Comparison of ENCODE assay signal across 8 mouse cellular contexts in genomic region chr1:77496468-77497181, GRCm38 (mm10). TPM values are rescaled to one million over a fixed set of nuclear protein-coding genes. Genes with fewer than 3 reads are reported as not detected.
A peak's percentile ranks its signal among the peaks of the same experiment; 100 is the strongest.
DNase-seq lines count a peak whose midpoint lies in the region; ATAC-seq and TF ChIP-seq lines count a peak whose summit lies in the region.

No protein-coding gene starts in this region.

- WGBS in heart, embryonic 11.5 days (ENCODE audit: insufficient replicate concordance) = 19% methylated on average over 11 of the region's 11 CpGs
- WGBS in stomach, embryonic 14.5 days = 39% methylated on average over 11 of the region's 11 CpGs
- 45% methylated on average over 11 of the region's 11 CpGs for WGBS in stomach, postnatal 0 days
- 23% methylated on average over 11 of the region's 11 CpGs for WGBS in liver, embryonic 12.5 days (ENCODE audit: insufficient replicate concordance)

- no peak for DNase-seq in heart, postnatal 4 days
- DNase-seq in stomach, postnatal 0 days (ENCODE audit: low spot score) = no peak
- no peak for DNase-seq in urinary bladder, postnatal 36 days (ENCODE audit: low spot score in 2 of 2)
- no peak for DNase-seq in adrenal gland, postnatal 25 days
- DNase-seq in spleen, adult 12 weeks (ENCODE audit: low spot score) = no peak

- TF ChIP-seq CTCF in stomach, postnatal 0 days (IDR thresholded peaks at IDR 0.05; ENCODE audit: low read depth) = no peak; the same call in 1 of the 2 replicates

- H3K9ac ChIP-seq in heart, embryonic 11.5 days (ENCODE audit: low read depth, low read length) = no peak overlapping the region
- no peak overlapping the region for H3K9ac ChIP-seq in stomach, embryonic 14.5 days (replicated peaks; ENCODE audit: low read depth, low read length)
- no peak overlapping the region for H3K9ac ChIP-seq in stomach, postnatal 0 days (ENCODE audit: low read length)
- no peak overlapping the region for H3K9ac ChIP-seq in liver, embryonic 12.5 days

- H3K27me3 ChIP-seq in heart, embryonic 11.5 days (ENCODE audit: control insufficient read depth, insufficient read depth, low read length) = no peaks in the 10 kb centered on the region
- no peaks in the 10 kb centered on the region for H3K27me3 ChIP-seq in stomach, embryonic 14.5 days (ENCODE audit: control insufficient read depth, insufficient read depth, low read length)
- no peaks in the 10 kb centered on the region for H3K27me3 ChIP-seq in stomach, postnatal 0 days (ENCODE audit: control insufficient read depth, insufficient read depth, low read length)
- no peaks in the 10 kb centered on the region for H3K27me3 ChIP-seq in liver, embryonic 12.5 days (replicated peaks)

- peak overlapping the region; percentile 25 for H3K4me3 ChIP-seq in heart, embryonic 11.5 days (ENCODE audit: low read depth, low read length)
- H3K4me3 ChIP-seq in stomach, embryonic 14.5 days (ENCODE audit: low read depth, low read length) = no peak overlapping the region
- no peak overlapping the region for H3K4me3 ChIP-seq in stomach, postnatal 0 days (ENCODE audit: low read depth, low read length)
- no peak overlapping the region for H3K4me3 ChIP-seq in liver, embryonic 12.5 days

- no peak for TF ChIP-seq EP300 in stomach, postnatal 0 days (optimal IDR thresholded peaks at IDR 0.05)

- H3K9me3 ChIP-seq in heart, embryonic 11.5 days (replicated peaks; ENCODE audit: control insufficient read depth, low read length) = no peaks in the 10 kb centered on the region
- no peaks in the 10 kb centered on the region for H3K9me3 ChIP-seq in stomach, embryonic 14.5 days (ENCODE audit: control insufficient read depth, low read depth, low read length)
- H3K9me3 ChIP-seq in stomach, postnatal 0 days (ENCODE audit: control insufficient read depth, low read length) = no peaks in the 10 kb centered on the region
- H3K9me3 ChIP-seq in liver, embryonic 12.5 days (replicated peaks) = no peaks in the 10 kb centered on the region

- ATAC-seq in heart, embryonic 11.5 days (replicated peaks; ENCODE audit: insufficient number of reproducible peaks, low FRiP score, low TSS enrichment) = no peak
- no peak for ATAC-seq in stomach, embryonic 14.5 days (ENCODE audit: insufficient number of reproducible peaks, insufficient read depth, low FRiP score, low read depth)
- no peak for ATAC-seq in stomach, postnatal 0 days (ENCODE audit: low FRiP score, low TSS enrichment)
- ATAC-seq in liver, embryonic 12.5 days = no peak

- no peak overlapping the region for H3K27ac ChIP-seq in heart, embryonic 11.5 days (ENCODE audit: low read depth, low read length)
- H3K27ac ChIP-seq in stomach, embryonic 14.5 days (ENCODE audit: low read length) = no peak overlapping the region
- no peak overlapping the region for H3K27ac ChIP-seq in stomach, postnatal 0 days (replicated peaks)
- H3K27ac ChIP-seq in liver, embryonic 12.5 days = no peak overlapping the region

- H3K4me2 ChIP-seq in heart, embryonic 11.5 days = peak overlapping the region; percentile 54
- H3K4me2 ChIP-seq in stomach, embryonic 14.5 days (replicated peaks; ENCODE audit: low read depth, low read length) = peak overlapping the region; percentile 22; the same call in 1 of the 2 replicates
- H3K4me2 ChIP-seq in stomach, postnatal 0 days (replicated peaks; ENCODE audit: low read depth) = no peak overlapping the region; the same call in 1 of the 2 replicates
- peak overlapping the region; percentile 25 for H3K4me2 ChIP-seq in liver, embryonic 12.5 days

- H3K4me1 ChIP-seq in heart, embryonic 11.5 days (ENCODE audit: control insufficient read depth, insufficient read depth, low read length) = peaks cover 9% of the 10 kb centered on the region
- H3K4me1 ChIP-seq in stomach, embryonic 14.5 days (ENCODE audit: control insufficient read depth, insufficient read depth, low read length) = peaks cover 22% of the 10 kb centered on the region
- H3K4me1 ChIP-seq in stomach, postnatal 0 days (replicated peaks; ENCODE audit: control insufficient read depth, insufficient read depth) = 0 out of 2 replicates have a peak, but pooled peaks cover 3% of the 10 kb centered on the region
- H3K4me1 ChIP-seq in liver, embryonic 12.5 days = no peaks in the 10 kb centered on the region

- peaks cover 2% of the 10 kb centered on the region; the same call in 1 of the 2 replicates for H3K36me3 ChIP-seq in heart, embryonic 11.5 days (ENCODE audit: control insufficient read depth, insufficient read depth, low read length)
- H3K36me3 ChIP-seq in stomach, embryonic 14.5 days (ENCODE audit: control insufficient read depth, insufficient read depth, low read length) = no peaks in the 10 kb centered on the region
- no peaks in the 10 kb centered on the region for H3K36me3 ChIP-seq in stomach, postnatal 0 days (ENCODE audit: control insufficient read depth, insufficient read depth, low read length)
- H3K36me3 ChIP-seq in liver, embryonic 12.5 days = no peaks in the 10 kb centered on the region

RNA-seq across cellular contexts. Expression of gene Epha4, which starts 18.3 kb away (rescaled TPM):
- 7.4 TPM in 2 replicates for polyA plus RNA-seq in heart, embryonic 11.5 days (2014; fragmentation: Nextera tagmentation; extraction: Ambion mirVana)
- 10 to 100 TPM; 22.4 to 25.4 TPM for total RNA-seq in heart, postnatal 4 days (2021)
- 18.2 and 19.9 TPM in 2 replicates for polyA plus RNA-seq in stomach, embryonic 14.5 days (2014; fragmentation: Nextera tagmentation; extraction: Ambion mirVana)
- 3.8 and 5.4 TPM in 2 replicates for polyA plus RNA-seq in stomach, postnatal 0 days (2015; fragmentation: Nextera tagmentation; extraction: Ambion mirVana)
- polyA plus RNA-seq in liver, embryonic 12.5 days (2016; fragmentation: Nextera tagmentation; extraction: Ambion mirVana) = 1.6 and 1.7 TPM in 2 replicates
- 2.7 TPM in 2 replicates for total RNA-seq in adrenal gland, postnatal 25 days (2021)
